Mouse (Mus musculus) bone marrow, adult 2 months (tissue): ENCODE measurements around the gene Mustn1. TPM values are rescaled to one million over a fixed set of nuclear protein-coding genes. Genes with fewer than 3 reads are reported as not detected.

Experiments
- H3K27ac ChIP-seq: fragments of 200-500 bp; 2 replicates; pipeline ENCODE4 v1.5.1; 2012; ENCODE audit warnings: low read depth, mild to moderate bottlenecking, control low read depth, inconsistent platforms, low read length; ENCODE audit not compliant: control insufficient read depth, poor library complexity, insufficient read depth
- H3K4me1 ChIP-seq: fragments of 200-500 bp; 2 replicates; pipeline ENCODE4 v1.6.1; 2011; ENCODE audit warnings: low read length; ENCODE audit not compliant: control insufficient read depth, insufficient read depth
- H3K4me3 ChIP-seq: fragments of 200-500 bp; replicated peaks from 2 replicates; pipeline ENCODE3; 2011; ENCODE audit warnings: mild to moderate bottlenecking, low read depth, low read length, control low read depth; ENCODE audit not compliant: control insufficient read depth
- CTCF ChIP-seq: fragments of 200-500 bp; IDR thresholded peaks from 2 replicates; pipeline ENCODE4 v1.5.1; 2011; ENCODE audit warnings: low read length, control low read depth; ENCODE audit not compliant: control insufficient read depth, insufficient read depth
- POLR2A ChIP-seq: fragments of 200-500 bp; IDR thresholded peaks from 2 replicates; pipeline ENCODE4 v1.6.1; 2011; ENCODE audit warnings: low read depth, mild to moderate bottlenecking, control low read depth, low read length, borderline replicate concordance; ENCODE audit not compliant: control insufficient read depth
- WGBS: fragments of 180-500 bp; shearing (Covaris S2); methylation state at CpG from one replicate; pipeline ENCODE4 v1.1.7; 2018; 5-methylcytosine and 5-hydroxymethylcytosine counted together
- polyA plus RNA-seq: library from polyadenylated mRNA; stranded (reverse); fragments of >200 nt; gene quantifications from 2 replicates; pipeline ENCODE4 v1.2.4, GENCODE M21; 2011; ENCODE audit warnings: low replicate concordance; ENCODE audit not compliant: missing spikeins, insufficient read depth, insufficient read length

Gene Mustn1
- polyA plus RNA-seq, 1 experiment = 4.9 TPM

GRCm38 (mm10) chr14:30925492-30925891 lies 46.5 kb downstream of the Mustn1 start:
- 81% methylated on average over 3 of the region's 3 CpGs for WGBS
- Histone ChIP-seq H3K27ac (no peak overlapping the region), H3K4me1 (no peaks in the 10 kb centered on the region), H3K4me3 (no peak overlapping the region)
- TF ChIP-seq CTCF (no peak), POLR2A (no peak)

- WGBS = 81% methylated on average over 4 of the region's 4 CpGs
- Histone ChIP-seq H3K4me3 (no peak overlapping the region), H3K4me1 (no peaks in the 10 kb centered on the region), H3K27ac (no peak overlapping the region)
- TF ChIP-seq CTCF (no peak), POLR2A (no peak)
Measured at GRCm38 (mm10) chr14:30930386-30930785, 51.4 kb downstream of the Mustn1 start.

Other genes with a start within 250 kb of the Mustn1 start
- gene Rft1, start 224.8 kb upstream of the Mustn1 start, polyA plus RNA-seq = 3.1 and 4.9 TPM in 2 replicates
- 7.7 and 8.9 TPM in 2 replicates for gene Sfmbt1, start 164.4 kb upstream of the Mustn1 start, polyA plus RNA-seq
- 5.5 and 18.2 TPM in 2 replicates for gene Tmem110, start 53.6 kb upstream of the Mustn1 start, polyA plus RNA-seq
- gene Itih4, start 7.3 kb downstream of the Mustn1 start, polyA plus RNA-seq = 3.3 and 6.6 TPM in 2 replicates
- gene Itih3, start 44.6 kb downstream of the Mustn1 start, polyA plus RNA-seq = 0.79 and 3.0 TPM in 2 replicates
- gene Itih1, start 64.1 kb downstream of the Mustn1 start, polyA plus RNA-seq = 1.6 TPM in 1 of 2 replicates, not detected in the other
- 1.6 and 5.9 TPM in 2 replicates for gene Nek4, start 72.2 kb downstream of the Mustn1 start, polyA plus RNA-seq
- 24.8 and 38.7 TPM in 2 replicates for gene Glt8d1, start 122.2 kb downstream of the Mustn1 start, polyA plus RNA-seq
- gene Spcs1, start 122.5 kb downstream of the Mustn1 start, polyA plus RNA-seq = 59.6 and 85.6 TPM in 2 replicates
- 31.8 and 46.8 TPM in 2 replicates for gene Pbrm1, start 139.9 kb downstream of the Mustn1 start, polyA plus RNA-seq
- 56.0 and 119 TPM in 2 replicates for gene Gnl3, start 140.0 kb downstream of the Mustn1 start, polyA plus RNA-seq
- gene Smim4, start 249.8 kb downstream of the Mustn1 start, polyA plus RNA-seq = 29.0 and 45.8 TPM in 2 replicates